Mouse (Mus musculus) limb, embryonic 12.5 days (tissue): ENCODE data around the gene 1600014C23Rik. TPM values are rescaled to one million over a fixed set of nuclear protein-coding genes. Genes with fewer than 3 reads are reported as not detected.

ENCODE experiments used
- ATAC-seq: fragments of 200-750 bp; cut with Nextera tagmentation; 2 replicates; pipeline ENCODE4 v1.8.0; 2017; ENCODE audit warnings: low read depth, moderate TSS enrichment; ENCODE audit not compliant: insufficient number of reproducible peaks, insufficient read depth, low FRiP score, low TSS enrichment
- H3K27ac ChIP-seq: fragments of 300-500 bp; sonication (generic); 2 replicates; pipeline ENCODE4 v1.5.1; 2016; ENCODE audit warnings: mild to moderate bottlenecking, moderate library complexity
- H3K27me3 ChIP-seq: fragments of 300-500 bp; sonication (generic); 2 replicates; pipeline ENCODE4 v1.6.1; 2016; ENCODE audit warnings: mild to moderate bottlenecking, moderate library complexity
- H3K36me3 ChIP-seq: fragments of 300-500 bp; sonication (generic); 2 replicates; pipeline ENCODE4 v1.6.1; 2016; ENCODE audit warnings: mild to moderate bottlenecking, moderate library complexity
- H3K4me1 ChIP-seq: fragments of 300-500 bp; sonication (generic); replicated peaks from 2 replicates; pipeline ENCODE4 v1.6.1; 2016
- H3K4me2 ChIP-seq: fragments of 300-500 bp; sonication (generic); 2 replicates; pipeline ENCODE4 v1.6.1; 2016; ENCODE audit warnings: mild to moderate bottlenecking, moderate library complexity
- H3K4me3 ChIP-seq: fragments of 300-500 bp; sonication (generic); replicated peaks from 2 replicates; pipeline ENCODE4 v1.5.1; 2016; ENCODE audit warnings: mild to moderate bottlenecking
- H3K9ac ChIP-seq: fragments of 300-500 bp; sonication (generic); replicated peaks from 2 replicates; pipeline ENCODE4 v1.6.1; 2016; ENCODE audit warnings: mild to moderate bottlenecking, moderate library complexity
- H3K9me3 ChIP-seq: fragments of 300-500 bp; sonication (generic); 2 replicates; pipeline ENCODE4 v1.6.1; 2016; ENCODE audit warnings: mild to moderate bottlenecking, moderate library complexity
- WGBS: fragments of 180-500 bp; shearing (Covaris S2); methylation state at CpG from one replicate; pipeline ENCODE4 v1.1.7; 2016; 5-methylcytosine and 5-hydroxymethylcytosine counted together
- polyA plus RNA-seq: library from polyadenylated mRNA; unstranded; fragments of >200 nt; fragmentation: Nextera tagmentation; extraction: Ambion mirVana; gene quantifications from 2 replicates; pipeline ENCODE4 v1.2.1, GENCODE M21; 2016

The 1600014C23Rik gene
- polyA plus RNA-seq, 1 experiment from 2014 or later, result not detected

GRCm38 (mm10) chr17:45735382-45736310, 2.0 kb upstream of the 1600014C23Rik start:
- Histone ChIP-seq H3K9me3 (no peaks in the 10 kb centered on the region), H3K27me3 (peaks cover 13% of the 10 kb centered on the region), H3K36me3 (no peaks in the 10 kb centered on the region), H3K4me1 (peaks cover 42% of the 10 kb centered on the region), H3K9ac (peak overlapping the region; percentile 59), H3K4me2 (peak overlapping the region; percentile 69), H3K4me3 (peak overlapping the region; percentile 43), H3K27ac (peak overlapping the region; percentile 94)
- WGBS, result 5% methylated on average over 10 of the region's 10 CpGs
- ATAC-seq, result peak; percentile 16; the same call in 1 of the 2 replicates

GRCm38 (mm10) chr17:45734881-45735280, 1.2 kb upstream of the 1600014C23Rik start:
- no peak overlapping the region for H3K4me3 ChIP-seq
- peak overlapping the region; percentile 6; the same call in 1 of the 2 replicates for H3K4me2 ChIP-seq
- H3K9ac ChIP-seq, result peak overlapping the region; percentile 27; the same call in 1 of the 2 replicates
- H3K27ac ChIP-seq, result peak overlapping the region; percentile 53; the same call in 1 of the 2 replicates
- peaks cover 13% of the 10 kb centered on the region for H3K27me3 ChIP-seq
- WGBS, result 75% methylated on average over 4 of the region's 4 CpGs
- H3K9me3 ChIP-seq, result no peaks in the 10 kb centered on the region
- peaks cover 48% of the 10 kb centered on the region for H3K4me1 ChIP-seq
- H3K36me3 ChIP-seq, result no peaks in the 10 kb centered on the region
- no peak for ATAC-seq

GRCm38 (mm10) chr17:45734333-45734732, 689 bp upstream of the 1600014C23Rik start:
- peak overlapping the region; percentile 41 for H3K4me3 ChIP-seq
- 0 out of 2 replicates have a peak overlapping the region, but pooled peaks have one; percentile 8 for H3K27ac ChIP-seq
- H3K9me3 ChIP-seq, result no peaks in the 10 kb centered on the region
- peaks cover 13% of the 10 kb centered on the region for H3K27me3 ChIP-seq
- H3K36me3 ChIP-seq, result no peaks in the 10 kb centered on the region
- 19% methylated on average over 3 of the region's 3 CpGs for WGBS
- H3K9ac ChIP-seq, result peak overlapping the region; percentile 74
- peak overlapping the region; percentile 87 for H3K4me2 ChIP-seq
- peaks cover 54% of the 10 kb centered on the region for H3K4me1 ChIP-seq
- no peak for ATAC-seq

GRCm38 (mm10) chr17:45733038-45733734, 458 bp downstream of the 1600014C23Rik start:
- Histone ChIP-seq H3K9ac (peak overlapping the region; percentile 74), H3K4me1 (peaks cover 57% of the 10 kb centered on the region), H3K9me3 (no peaks in the 10 kb centered on the region), H3K27ac (no peak overlapping the region), H3K27me3 (peaks cover 13% of the 10 kb centered on the region), H3K4me3 (peak overlapping the region; percentile 41), H3K4me2 (peak overlapping the region; percentile 87), H3K36me3 (no peaks in the 10 kb centered on the region)
- no peak for ATAC-seq
- WGBS, result 58% methylated on average over 19 of the region's 19 CpGs

- Histone ChIP-seq H3K9ac (no peak overlapping the region), H3K4me1 (peaks cover 59% of the 10 kb centered on the region)
- 22% methylated on average over 9 of the region's 9 CpGs for WGBS
Measured at GRCm38 (mm10) chr17:45731172-45731864, 2.3 kb downstream of the 1600014C23Rik start.

GRCm38 (mm10) chr17:45730696-45731095, 2.9 kb downstream of the 1600014C23Rik start:
- 65% methylated on average over 4 of the region's 4 CpGs for WGBS
- Histone ChIP-seq H3K4me1 (peaks cover 59% of the 10 kb centered on the region), H3K9me3 (no peaks in the 10 kb centered on the region), H3K27ac (no peak overlapping the region), H3K9ac (no peak overlapping the region), H3K4me3 (no peak overlapping the region), H3K36me3 (no peaks in the 10 kb centered on the region), H3K27me3 (peaks cover 13% of the 10 kb centered on the region), H3K4me2 (no peak overlapping the region)
- no peak for ATAC-seq

More at GRCm38 (mm10) chr17:45731172-45731864, 2.3 kb downstream of the 1600014C23Rik start:
- no peak overlapping the region for H3K4me2 ChIP-seq
- peaks cover 13% of the 10 kb centered on the region for H3K27me3 ChIP-seq
- H3K4me3 ChIP-seq, result no peak overlapping the region
- no peak for ATAC-seq
- H3K27ac ChIP-seq, result no peak overlapping the region
- H3K36me3 ChIP-seq, result no peaks in the 10 kb centered on the region
- no peaks in the 10 kb centered on the region for H3K9me3 ChIP-seq

GRCm38 (mm10) chr17:45729387-45729786, 4.3 kb downstream of the 1600014C23Rik start:
- H3K4me1 ChIP-seq, result peaks cover 46% of the 10 kb centered on the region
- H3K9me3 ChIP-seq, result no peaks in the 10 kb centered on the region

GRCm38 (mm10) chr17:45727983-45728723, 5.5 kb downstream of the 1600014C23Rik start:
- Histone ChIP-seq H3K9me3 (no peaks in the 10 kb centered on the region), H3K27ac (no peak overlapping the region), H3K36me3 (no peaks in the 10 kb centered on the region), H3K9ac (peak overlapping the region; percentile 18; the same call in 1 of the 2 replicates), H3K4me2 (no peak overlapping the region), H3K27me3 (peaks cover 7% of the 10 kb centered on the region), H3K4me3 (no peak overlapping the region), H3K4me1 (peaks cover 38% of the 10 kb centered on the region)
- ATAC-seq, result no peak
- WGBS, result 45% methylated on average over 8 of the region's 8 CpGs

More at GRCm38 (mm10) chr17:45729387-45729786, 4.3 kb downstream of the 1600014C23Rik start:
- whole genome bisulfite sequencing, result 44% methylated on average over 10 of the region's 10 CpGs
- H3K4me2 ChIP-seq, result no peak overlapping the region
- ATAC-seq, result no peak
- no peak overlapping the region for H3K4me3 ChIP-seq
- H3K36me3 ChIP-seq, result no peaks in the 10 kb centered on the region
- peak overlapping the region; percentile 31; the same call in 1 of the 2 replicates for H3K9ac ChIP-seq
- peaks cover 13% of the 10 kb centered on the region for H3K27me3 ChIP-seq
- no peak overlapping the region for H3K27ac ChIP-seq

- 78% methylated on average over 2 of the region's 2 CpGs for WGBS
- H3K36me3 ChIP-seq, result no peaks in the 10 kb centered on the region
- H3K9me3 ChIP-seq, result no peaks in the 10 kb centered on the region
- ATAC-seq, result no peak
- no peak overlapping the region for H3K4me2 ChIP-seq
- no peak overlapping the region for H3K27ac ChIP-seq
- H3K27me3 ChIP-seq, result peaks cover 2% of the 10 kb centered on the region; the same call in 1 of the 2 replicates
- peaks cover 38% of the 10 kb centered on the region for H3K4me1 ChIP-seq
- H3K4me3 ChIP-seq, result no peak overlapping the region
- H3K9ac ChIP-seq, result no peak overlapping the region
Measured at GRCm38 (mm10) chr17:45727481-45727880, 6.2 kb downstream of the 1600014C23Rik start.

GRCm38 (mm10) chr17:45726249-45726648, 7.4 kb downstream of the 1600014C23Rik start:
- 0 out of 2 replicates have a peak overlapping the region, but pooled peaks have one; percentile 18 for H3K9ac ChIP-seq
- no peak for ATAC-seq
- 35% methylated on average over 7 of the region's 7 CpGs for WGBS
- no peak overlapping the region; the same call in 1 of the 2 replicates for H3K4me2 ChIP-seq
- H3K4me3 ChIP-seq, result no peak overlapping the region
- peaks cover 38% of the 10 kb centered on the region for H3K4me1 ChIP-seq
- H3K36me3 ChIP-seq, result no peaks in the 10 kb centered on the region
- H3K27me3 ChIP-seq, result no peaks in the 10 kb centered on the region
- H3K27ac ChIP-seq, result peak overlapping the region; percentile 20; the same call in 1 of the 2 replicates
- H3K9me3 ChIP-seq, result no peaks in the 10 kb centered on the region
